Mouse (Mus musculus): ENCODE data around the gene Otx1. TPM values are rescaled to one million over a fixed set of nuclear protein-coding genes. Genes with fewer than 3 reads are reported as not detected.

Gene Otx1
- polyA plus RNA-seq (2012; ENCODE audit: insufficient read depth, insufficient read length, missing spikeins), result not detected in 2 replicates

GRCm38 (mm10) chr11:22002783-22003340 is at the start of gene Otx1:
TSS of gene Otx1 (minus strand) at chr11:22002897.
- TF ChIP-seq POLR2A (IDR thresholded peaks at IDR 0.05; ENCODE audit: borderline replicate concordance, low read depth, low read length), result no peak
- no peak for TF ChIP-seq CTCF (IDR thresholded peaks at IDR 0.05; ENCODE audit: low read depth, low read length)
- H3K4me1 ChIP-seq (ENCODE audit: control insufficient read depth, insufficient read depth, low read length), result peaks cover 7% of the 10 kb centered on the region
- H3K27ac ChIP-seq (ENCODE audit: insufficient read depth, low read depth, low read length), result no peak within 1 kb of the TSS
- H3K4me3 ChIP-seq (ENCODE audit: insufficient read depth, low read length), result peak within 1 kb of the TSS; percentile 58

GRCm38 (mm10) chr11:22050864-22051263 is 48.2 kb upstream of the Otx1 start:
- H3K4me3 ChIP-seq (ENCODE audit: insufficient read depth, low read length), result no peak overlapping the region

GRCm38 (mm10) chr11:22039854-22040426 is 37.2 kb upstream of the Otx1 start:
- Histone ChIP-seq H3K4me1 (ENCODE audit: control insufficient read depth, insufficient read depth, low read length) (no peaks in the 10 kb centered on the region), H3K4me3 (ENCODE audit: insufficient read depth, low read length) (no peak overlapping the region), H3K27ac (ENCODE audit: insufficient read depth, low read depth, low read length) (no peak overlapping the region)
- TF ChIP-seq POLR2A (IDR thresholded peaks at IDR 0.05; ENCODE audit: borderline replicate concordance, low read depth, low read length) (no peak), CTCF (IDR thresholded peaks at IDR 0.05; ENCODE audit: low read depth, low read length) (no peak)

More at GRCm38 (mm10) chr11:22050864-22051263, 48.2 kb upstream of the Otx1 start:
- TF ChIP-seq CTCF (IDR thresholded peaks at IDR 0.05; ENCODE audit: low read depth, low read length), result no peak
- TF ChIP-seq POLR2A (IDR thresholded peaks at IDR 0.05; ENCODE audit: borderline replicate concordance, low read depth, low read length), result no peak
- H3K27ac ChIP-seq (ENCODE audit: insufficient read depth, low read depth, low read length), result no peak overlapping the region
- H3K4me1 ChIP-seq (ENCODE audit: control insufficient read depth, insufficient read depth, low read length), result no peaks in the 10 kb centered on the region

- TF ChIP-seq CTCF (IDR thresholded peaks at IDR 0.05; ENCODE audit: low read depth, low read length) (no peak), POLR2A (IDR thresholded peaks at IDR 0.05; ENCODE audit: borderline replicate concordance, low read depth, low read length) (no peak)
- no peak overlapping the region for H3K27ac ChIP-seq (ENCODE audit: insufficient read depth, low read depth, low read length)
- no peaks in the 10 kb centered on the region for H3K4me1 ChIP-seq (ENCODE audit: control insufficient read depth, insufficient read depth, low read length)
- no peak overlapping the region for H3K4me3 ChIP-seq (ENCODE audit: insufficient read depth, low read length)
These were observed 31.9 kb upstream of the Otx1 start for GRCm38 (mm10) chr11:22034564-22035105.

GRCm38 (mm10) chr11:22033582-22033981 is 30.9 kb upstream of the Otx1 start:
- TF ChIP-seq POLR2A (IDR thresholded peaks at IDR 0.05; ENCODE audit: borderline replicate concordance, low read depth, low read length), result no peak
- TF ChIP-seq CTCF (IDR thresholded peaks at IDR 0.05; ENCODE audit: low read depth, low read length), result no peak
- H3K27ac ChIP-seq (ENCODE audit: insufficient read depth, low read depth, low read length), result no peak overlapping the region
- H3K4me1 ChIP-seq (ENCODE audit: control insufficient read depth, insufficient read depth, low read length), result no peaks in the 10 kb centered on the region
- H3K4me3 ChIP-seq (ENCODE audit: insufficient read depth, low read length), result no peak overlapping the region

- H3K27ac ChIP-seq (ENCODE audit: insufficient read depth, low read depth, low read length), result no peak overlapping the region
- TF ChIP-seq POLR2A (IDR thresholded peaks at IDR 0.05; ENCODE audit: borderline replicate concordance, low read depth, low read length) (no peak), CTCF (IDR thresholded peaks at IDR 0.05; ENCODE audit: low read depth, low read length) (no peak)
- no peak overlapping the region for H3K4me3 ChIP-seq (ENCODE audit: insufficient read depth, low read length)
- H3K4me1 ChIP-seq (ENCODE audit: control insufficient read depth, insufficient read depth, low read length), result no peaks in the 10 kb centered on the region
These were observed 17.9 kb upstream of the Otx1 start for GRCm38 (mm10) chr11:22020602-22021001.

GRCm38 (mm10) chr11:22017444-22017843 is 14.7 kb upstream of the Otx1 start:
- Histone ChIP-seq H3K4me1 (ENCODE audit: control insufficient read depth, insufficient read depth, low read length) (no peaks in the 10 kb centered on the region), H3K27ac (ENCODE audit: insufficient read depth, low read depth, low read length) (no peak overlapping the region), H3K4me3 (ENCODE audit: insufficient read depth, low read length) (no peak overlapping the region)
- TF ChIP-seq POLR2A (IDR thresholded peaks at IDR 0.05; ENCODE audit: borderline replicate concordance, low read depth, low read length) (no peak), CTCF (IDR thresholded peaks at IDR 0.05; ENCODE audit: low read depth, low read length) (no peak)

GRCm38 (mm10) chr11:22016341-22016740 is 13.6 kb upstream of the Otx1 start:
- H3K4me1 ChIP-seq (ENCODE audit: control insufficient read depth, insufficient read depth, low read length), result no peaks in the 10 kb centered on the region
- TF ChIP-seq POLR2A (IDR thresholded peaks at IDR 0.05; ENCODE audit: borderline replicate concordance, low read depth, low read length), result no peak
- TF ChIP-seq CTCF (IDR thresholded peaks at IDR 0.05; ENCODE audit: low read depth, low read length), result no peak
- H3K27ac ChIP-seq (ENCODE audit: insufficient read depth, low read depth, low read length), result no peak overlapping the region
- no peak overlapping the region for H3K4me3 ChIP-seq (ENCODE audit: insufficient read depth, low read length)

- H3K27ac ChIP-seq (ENCODE audit: insufficient read depth, low read depth, low read length), result no peak overlapping the region
- no peak for TF ChIP-seq POLR2A (IDR thresholded peaks at IDR 0.05; ENCODE audit: borderline replicate concordance, low read depth, low read length)
- TF ChIP-seq CTCF (IDR thresholded peaks at IDR 0.05; ENCODE audit: low read depth, low read length), result no peak
- no peak overlapping the region for H3K4me3 ChIP-seq (ENCODE audit: insufficient read depth, low read length)
- H3K4me1 ChIP-seq (ENCODE audit: control insufficient read depth, insufficient read depth, low read length), result peaks cover 5% of the 10 kb centered on the region
These were observed 6.1 kb upstream of the Otx1 start for GRCm38 (mm10) chr11:22008817-22009216.

GRCm38 (mm10) chr11:22008129-22008596 is 5.5 kb upstream of the Otx1 start:
- Histone ChIP-seq H3K27ac (ENCODE audit: insufficient read depth, low read depth, low read length) (no peak overlapping the region), H3K4me1 (ENCODE audit: control insufficient read depth, insufficient read depth, low read length) (peaks cover 5% of the 10 kb centered on the region), H3K4me3 (ENCODE audit: insufficient read depth, low read length) (peak overlapping the region; percentile 8)
- TF ChIP-seq CTCF (IDR thresholded peaks at IDR 0.05; ENCODE audit: low read depth, low read length), result no peak
- TF ChIP-seq POLR2A (IDR thresholded peaks at IDR 0.05; ENCODE audit: borderline replicate concordance, low read depth, low read length), result no peak

All from bone marrow macrophage, adult 2 months (primary cell).